Mouse (Mus musculus) mouse embryonic stem cell (cell line): ENCODE measurements around the gene Col16a1.

Source experiments
- in situ Hi-C, 2 experiments: fragments of 300-500 bp; cut with MboI; formaldehyde crosslinking; loops; 1 replicate in 1 of 2; 3 replicates in 1 of 2; pipeline ENCODE4 v1.14.3; 2019 to 2020; ENCODE audit warnings: low sequenced_read_pairs in 2 of 2, low pct_unique_long_range_greater_than_20kb in 1 of 2, mixed read lengths in 1 of 2; ENCODE audit not compliant: unreplicated experiment in 1 of 2

Gene Col16a1

GRCm38 (mm10) chr4:130110091-130110490 is 62.5 kb downstream of the Col16a1 start:
- in situ Hi-C loops: no loop called here

- in situ Hi-C loops: no loop called here
Measured at GRCm38 (mm10) chr4:130112299-130112698, 64.7 kb downstream of the Col16a1 start.

GRCm38 (mm10) chr4:130112732-130113131 is 65.1 kb downstream of the Col16a1 start:
- in situ Hi-C loops: no loop called here

- in situ Hi-C loops: no loop called here
Measured at GRCm38 (mm10) chr4:130120752-130121151, 73.1 kb downstream of the Col16a1 start.

- in situ Hi-C loops: no loop called here
Measured at GRCm38 (mm10) chr4:130121560-130121959, 73.9 kb downstream of the Col16a1 start.

GRCm38 (mm10) chr4:130123020-130123419 is 75.4 kb downstream of the Col16a1 start:
- in situ Hi-C loops: no loop called here

GRCm38 (mm10) chr4:130124110-130124509 is 76.5 kb downstream of the Col16a1 start:
- in situ Hi-C loops: no loop called here

GRCm38 (mm10) chr4:130125164-130125563 is 77.5 kb downstream of the Col16a1 start:
- in situ Hi-C loops: no loop called here

- in situ Hi-C loops: no loop called here
Measured at GRCm38 (mm10) chr4:130125935-130126334, 78.3 kb downstream of the Col16a1 start.

- in situ Hi-C loops: no loop called here
Measured at GRCm38 (mm10) chr4:130128907-130129306, 81.3 kb downstream of the Col16a1 start.

GRCm38 (mm10) chr4:130130082-130130481 is 82.4 kb downstream of the Col16a1 start:
- in situ Hi-C loops: loop anchor here in 1 of 2 experiments (10.0 kb wide), 1 partner anchor 55 kb away; no protein-coding TSS in a partner anchor

- in situ Hi-C loops: loop anchor here in 1 of 2 experiments (10.0 kb wide), 1 partner anchor 54 kb away; no protein-coding TSS in a partner anchor
Measured at GRCm38 (mm10) chr4:130130641-130131350, 83.2 kb downstream of the Col16a1 start.

GRCm38 (mm10) chr4:130131448-130132105 is 83.9 kb downstream of the Col16a1 start:
- in situ Hi-C loops: loop anchor here in 1 of 2 experiments (10.0 kb wide), 1 partner anchor 53 kb away; no protein-coding TSS in a partner anchor

- in situ Hi-C loops: loop anchor here in 1 of 2 experiments (10.0 kb wide), 1 partner anchor 51 kb away; no protein-coding TSS in a partner anchor
Measured at GRCm38 (mm10) chr4:130133399-130133798, 85.8 kb downstream of the Col16a1 start.

GRCm38 (mm10) chr4:130138441-130139213 is 91.0 kb downstream of the Col16a1 start:
- in situ Hi-C loops: loop anchor here in 1 of 2 experiments (10.0 kb wide), 1 partner anchor 46 kb away; no protein-coding TSS in a partner anchor

- in situ Hi-C loops: loop anchor here in 1 of 2 experiments (10.0 kb wide), 1 partner anchor 46 kb away; no protein-coding TSS in a partner anchor
Measured at GRCm38 (mm10) chr4:130139214-130139492, 91.5 kb downstream of the Col16a1 start, which contains the start of gene Hcrtr1. Hcrtr1 (minus strand) TSS chr4:130139359.

- in situ Hi-C loops: no loop called here
Measured at GRCm38 (mm10) chr4:130140992-130141402, 93.4 kb downstream of the Col16a1 start.

GRCm38 (mm10) chr4:130141786-130142185 is 94.1 kb downstream of the Col16a1 start:
- in situ Hi-C loops: no loop called here

- in situ Hi-C loops: no loop called here
Measured at GRCm38 (mm10) chr4:130148405-130148804, 100.8 kb downstream of the Col16a1 start.
